1 mouse cellular context compared by ENCODE assay signal in the genomic region with DNA sequence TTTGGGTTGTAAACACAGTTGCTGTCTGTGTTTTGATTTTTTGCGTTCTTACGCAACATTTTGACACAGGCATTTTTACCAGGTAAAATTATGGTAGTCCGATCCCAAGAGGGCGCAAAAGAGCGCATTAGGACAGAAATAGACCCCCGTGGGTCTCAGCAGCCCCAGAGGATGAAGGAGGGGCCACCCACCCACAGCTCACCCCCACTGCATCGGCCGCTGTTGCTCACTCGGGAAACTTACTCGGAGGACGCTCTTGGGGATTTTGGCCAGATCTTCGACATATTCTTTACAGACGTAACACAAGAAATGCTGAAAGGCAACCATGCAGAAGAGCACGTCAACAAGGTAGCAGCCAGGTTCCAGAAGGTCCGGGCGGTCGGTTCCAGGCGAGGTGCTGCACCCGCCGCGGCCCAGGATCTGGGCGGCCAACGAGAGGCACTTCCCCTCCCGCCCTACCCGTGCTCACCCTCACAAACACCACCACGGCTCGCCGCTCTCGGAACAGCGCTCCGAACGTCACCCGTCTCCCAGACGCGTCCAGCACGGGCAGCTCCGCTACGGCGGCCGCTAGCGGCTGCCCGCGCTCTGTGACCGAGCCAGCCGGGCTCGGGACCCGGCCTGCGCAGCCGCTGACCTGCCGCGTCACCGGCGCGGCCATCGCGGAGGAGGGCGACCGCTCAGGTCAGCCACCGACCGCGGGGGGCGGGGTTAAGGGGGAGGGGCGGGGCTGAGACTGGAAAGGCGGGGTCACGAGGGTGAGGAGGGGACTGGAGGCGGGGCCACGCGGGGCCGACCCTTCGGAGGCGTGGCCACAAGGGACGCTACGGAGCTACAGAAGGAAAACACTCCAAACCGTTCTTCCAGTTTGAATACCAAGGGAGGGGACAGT.
A peak's percentile ranks its signal among the peaks of the same experiment; 100 is the strongest.
TF ChIP-seq lines count a peak whose summit lies in the region.

A gene (minus strand): TSS at position 687 of the 892 bp plus-strand sequence.

TF ChIP-seq in CH12.LX, 34 proteins besides CTCF, POLR2A, EP300 and RAD21 (continued from another document):
- TF ChIP-seq ZKSCAN1 (IDR thresholded peaks at IDR 0.05; ENCODE audit: borderline replicate concordance, low read depth, low read length): no peak
- TF ChIP-seq ETS1 (conservative IDR thresholded peaks at IDR 0.05; ENCODE audit: low read depth, low read length): no peak
- no peak for TF ChIP-seq USF2 (conservative IDR thresholded peaks at IDR 0.05; ENCODE audit: low read depth, low read length)
- no peak for TF ChIP-seq CHD1 (IDR thresholded peaks at IDR 0.05; ENCODE audit: low read depth, low read length)
- TF ChIP-seq KAT2A (IDR thresholded peaks at IDR 0.05; ENCODE audit: insufficient replicate concordance, low read length): no peak
- TF ChIP-seq PAX5 (IDR thresholded peaks at IDR 0.05; ENCODE audit: low read length): no peak
- peak; percentile 86 for TF ChIP-seq MEF2A (IDR thresholded peaks at IDR 0.05; ENCODE audit: borderline replicate concordance, low read depth, low read length)
- TF ChIP-seq ZMIZ1 (IDR thresholded peaks at IDR 0.05; ENCODE audit: low read depth, low read length): peak; percentile 35; the same call in 1 of the 2 replicates
- TF ChIP-seq UBTF (IDR thresholded peaks at IDR 0.05; ENCODE audit: low read depth, low read length): peak; percentile 75; the same call in 1 of the 2 replicates
- TF ChIP-seq NRF1 (IDR thresholded peaks at IDR 0.05; ENCODE audit: low read depth, low read length): peak; percentile 83
- no peak for TF ChIP-seq GABPA (IDR thresholded peaks at IDR 0.05; ENCODE audit: insufficient replicate concordance, low read depth, low read length)
- no peak for TF ChIP-seq CHD2 (IDR thresholded peaks at IDR 0.05; ENCODE audit: low read length)
- TF ChIP-seq HCFC1 (IDR thresholded peaks at IDR 0.05; ENCODE audit: low read depth, low read length): 0 out of 2 replicates have a peak, but pooled peaks have one; percentile 36
- TF ChIP-seq MXI1 (IDR thresholded peaks at IDR 0.05; ENCODE audit: low read depth, low read length): peak; percentile 71; the same call in 1 of the 2 replicates
- TF ChIP-seq ZC3H11A (IDR thresholded peaks at IDR 0.05; ENCODE audit: low read depth, low read length): no peak
- TF ChIP-seq ZNF384 (IDR thresholded peaks at IDR 0.05; ENCODE audit: low read depth, low read length): no peak
- TF ChIP-seq MYC (IDR thresholded peaks at IDR 0.05; ENCODE audit: low read depth, low read length): 0 out of 2 replicates have a peak, but pooled peaks have one; percentile 13
- peak; percentile 39; the same call in 1 of the 2 replicates for TF ChIP-seq IRF4 (IDR thresholded peaks at IDR 0.05; ENCODE audit: low read depth, low read length)
- no peak for TF ChIP-seq JUND (conservative IDR thresholded peaks at IDR 0.05; ENCODE audit: low read depth, low read length)
- TF ChIP-seq TCF12 (IDR thresholded peaks at IDR 0.05; ENCODE audit: low read depth, low read length): peak; percentile 52; the same call in 1 of the 2 replicates
- no peak for TF ChIP-seq TBP (conservative IDR thresholded peaks at IDR 0.05; ENCODE audit: low read depth, low read length)
- TF ChIP-seq USF1 (IDR thresholded peaks at IDR 0.05; ENCODE audit: low read depth, low read length): peak; percentile 26
- TF ChIP-seq E2F4 (IDR thresholded peaks at IDR 0.05; ENCODE audit: insufficient replicate concordance, low read depth, low read length): no peak
- TF ChIP-seq POLR2AphosphoS2 (IDR thresholded peaks at IDR 0.05; ENCODE audit: low read depth, low read length): no peak
